Mouse (Mus musculus): ENCODE measurements around the gene Syngr2. TPM values are rescaled to one million over a fixed set of nuclear protein-coding genes. Genes with fewer than 3 reads are reported as not detected.
A peak's percentile ranks its signal among the peaks of the same experiment; 100 is the strongest.
"Not testable (repeated sequence)": the region's sequence is repeated elsewhere in the genome, so short reads cannot be mapped to it uniquely, and the experiment has no call there.

Gene Syngr2
- total RNA-seq, 2 experiments from 2014 or later = 9.3 to 15.8 TPM

DNA sequence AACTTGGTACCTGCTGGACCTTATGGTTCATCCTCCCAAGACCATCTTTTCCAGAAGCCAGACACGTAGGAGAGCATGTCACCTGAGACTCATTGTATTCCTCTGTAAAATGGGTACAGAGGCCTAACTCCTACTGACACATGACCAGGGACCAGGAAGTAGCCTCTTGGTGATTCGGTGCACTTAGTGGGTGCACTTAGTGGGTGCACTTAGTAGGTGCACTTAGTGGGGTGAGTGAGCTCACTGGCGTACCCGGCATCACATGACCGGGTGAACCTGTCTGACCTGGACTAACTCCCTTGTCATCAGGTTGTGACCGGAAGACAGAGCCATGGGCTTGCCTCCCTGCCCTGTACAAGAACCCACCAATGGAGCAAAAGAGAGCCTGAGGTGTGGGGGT is 2.7 kb upstream of the Syngr2 start:
- no peak for DNase-seq (ENCODE audit: low spot score in 2 of 2)

DNA sequence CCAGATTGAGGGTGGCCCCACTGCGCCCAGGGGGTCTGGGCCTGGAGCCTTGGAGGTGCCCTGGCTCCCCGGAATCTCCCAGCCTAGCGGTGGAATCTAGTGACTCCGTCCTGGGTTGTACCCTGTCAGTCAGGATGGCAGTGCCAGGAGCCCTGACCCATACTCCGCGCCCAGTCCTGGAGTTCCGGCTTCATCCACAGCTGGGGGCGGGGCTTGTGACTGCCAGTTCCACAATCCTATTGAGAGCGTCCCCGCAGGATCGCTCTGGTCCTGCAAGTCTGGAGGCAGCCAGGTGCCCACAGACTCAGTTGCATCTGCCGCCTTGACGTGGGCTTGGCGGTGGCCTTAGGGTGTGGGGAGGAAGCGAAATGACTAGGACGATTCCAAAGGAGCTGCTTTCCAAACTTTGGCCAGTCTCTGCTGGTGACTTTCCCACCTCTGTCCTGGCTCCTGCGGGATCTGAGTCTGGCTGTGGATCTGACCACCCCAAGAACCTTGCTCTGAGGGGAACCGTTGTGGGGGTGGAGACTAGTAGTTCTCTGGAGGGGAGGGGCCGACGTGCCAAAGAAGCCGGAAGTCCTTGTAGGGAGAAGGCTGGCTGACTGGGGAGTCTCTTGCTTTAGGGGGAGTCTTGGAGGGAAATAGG is 1.1 kb downstream of the Syngr2 start:
- peak; percentile 66 to 68 for DNase-seq (ENCODE audit: low spot score in 2 of 2)

- no peak for DNase-seq (ENCODE audit: low spot score in 2 of 2)
Observed at GRCm38 (mm10) chr11:117813867-117814266, 4.4 kb downstream of the Syngr2 start.

GRCm38 (mm10) chr11:117814704-117815366 is 5.4 kb downstream of the Syngr2 start:
- DNase-seq (ENCODE audit: low spot score in 2 of 2) = no peak

GRCm38 (mm10) chr11:117815850-117816249 is 6.4 kb downstream of the Syngr2 start:
- DNase-seq (ENCODE audit: low spot score in 2 of 2) = not testable (repeated sequence)

GRCm38 (mm10) chr11:117816389-117816996 is 7.0 kb downstream of the Syngr2 start:
- DNase-seq (ENCODE audit: low spot score in 2 of 2) = no peak

- DNase-seq (ENCODE audit: low spot score in 2 of 2) = no peak
Observed at GRCm38 (mm10) chr11:117819095-117819494, 9.6 kb downstream of the Syngr2 start.

GRCm38 (mm10) chr11:117820173-117820572 is 10.7 kb downstream of the Syngr2 start:
- DNase-seq (ENCODE audit: low spot score in 2 of 2) = no peak

DNA sequence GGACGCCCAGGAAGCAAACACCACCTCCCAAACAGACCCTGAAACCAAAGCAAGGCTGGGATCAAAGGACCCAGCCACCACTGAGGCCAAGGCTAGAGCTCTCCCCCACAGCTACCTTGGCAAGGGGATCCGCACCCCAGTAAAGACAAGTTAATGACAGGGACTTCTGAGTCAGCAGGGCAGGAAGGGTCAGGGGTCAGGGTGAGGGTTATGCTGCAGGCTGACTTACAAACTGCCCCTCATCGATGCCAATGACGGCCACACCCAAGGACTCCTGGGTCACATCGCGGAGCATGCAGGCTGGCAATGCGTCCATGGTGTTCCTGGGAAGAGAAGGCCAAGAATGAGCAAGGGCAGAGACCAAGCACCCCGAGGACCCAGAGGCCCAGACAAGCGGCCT is 12.4 kb downstream of the Syngr2 start:
- DNase-seq (ENCODE audit: low spot score in 2 of 2) = no peak

DNA sequence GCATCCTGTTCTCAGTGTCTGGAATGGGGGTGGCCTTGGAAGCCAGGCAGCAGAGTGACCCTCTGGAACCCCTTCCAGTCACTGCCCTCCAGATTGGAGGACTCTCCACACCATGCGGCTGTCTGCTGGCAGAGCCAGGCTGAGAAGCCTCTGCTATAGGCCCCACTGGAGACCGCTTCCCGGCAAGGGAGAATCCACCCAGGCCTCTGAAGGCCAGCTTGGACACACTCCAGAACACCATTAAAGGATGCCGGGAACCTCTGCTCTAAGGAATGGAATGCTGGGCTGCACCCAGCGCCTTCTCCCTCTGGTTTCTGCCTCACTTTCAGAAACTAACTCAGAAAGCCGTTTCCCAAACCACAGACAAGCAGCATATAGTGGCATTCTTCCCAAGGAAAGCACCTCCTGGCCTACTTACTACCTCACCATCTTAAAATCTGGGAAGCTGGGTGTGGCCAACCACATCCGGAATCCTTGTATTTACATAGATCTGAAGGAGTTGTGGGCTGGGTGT is 13.3 kb downstream of the Syngr2 start:
- no peak for DNase-seq (ENCODE audit: low spot score in 2 of 2)

DNA sequence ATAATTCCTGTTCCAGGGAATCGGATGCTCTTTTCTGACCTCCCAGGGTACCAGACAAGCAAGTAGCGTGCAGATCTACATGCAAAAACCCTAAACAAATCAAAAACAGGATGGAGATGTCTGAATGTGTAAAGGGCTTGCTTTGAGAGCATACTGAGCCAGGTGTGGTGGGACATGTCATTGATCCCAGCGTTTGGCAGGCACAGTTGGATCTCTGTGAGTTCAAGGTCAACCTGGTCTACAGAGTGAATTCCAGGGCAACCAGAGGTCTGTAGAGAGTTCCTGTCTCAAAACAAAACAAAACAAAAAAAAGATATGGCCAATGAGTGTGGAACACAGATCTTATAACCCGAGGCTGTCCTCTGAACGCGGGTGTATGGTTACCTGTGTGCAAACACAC is 13.9 kb downstream of the Syngr2 start:
- no peak for DNase-seq (ENCODE audit: low spot score in 2 of 2)

- DNase-seq (ENCODE audit: low spot score in 2 of 2) = peak; percentile 82 to 85
Observed at GRCm38 (mm10) chr11:117824060-117824969, 14.8 kb downstream of the Syngr2 start.

- peak; percentile 31 to 45 for DNase-seq (ENCODE audit: low spot score in 2 of 2)
Observed at GRCm38 (mm10) chr11:117825333-117826101, 16.0 kb downstream of the Syngr2 start, which contains the start of the genes Afmid and Tk1. TSS of gene Afmid (plus strand) at chr11:117825924. TSS of gene Tk1 (minus strand) at chr11:117826092.

DNA sequence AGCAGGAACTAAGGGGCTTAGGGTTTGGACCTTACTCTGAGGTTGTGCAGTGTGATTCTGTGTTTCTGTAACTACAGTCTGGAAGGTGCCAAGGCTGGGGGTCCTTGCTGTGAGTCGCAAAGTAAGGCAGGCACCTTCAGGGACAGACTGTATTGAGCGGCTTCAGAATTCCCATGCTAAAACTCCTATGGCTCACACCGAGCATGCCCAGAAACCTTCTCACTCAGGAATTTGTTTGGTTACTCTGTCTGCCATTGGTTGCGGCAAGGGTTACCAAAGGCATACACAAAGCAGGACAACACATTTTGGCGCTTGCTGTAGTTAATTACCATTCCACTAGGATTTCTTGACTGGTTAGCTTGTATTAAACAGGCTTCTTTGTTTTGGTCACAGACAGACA is 16.7 kb downstream of the Syngr2 start:
- no peak for DNase-seq (ENCODE audit: low spot score in 2 of 2)

GRCm38 (mm10) chr11:117826916-117827315 is 17.4 kb downstream of the Syngr2 start:
- DNase-seq (ENCODE audit: low spot score in 2 of 2) = no peak

DNA sequence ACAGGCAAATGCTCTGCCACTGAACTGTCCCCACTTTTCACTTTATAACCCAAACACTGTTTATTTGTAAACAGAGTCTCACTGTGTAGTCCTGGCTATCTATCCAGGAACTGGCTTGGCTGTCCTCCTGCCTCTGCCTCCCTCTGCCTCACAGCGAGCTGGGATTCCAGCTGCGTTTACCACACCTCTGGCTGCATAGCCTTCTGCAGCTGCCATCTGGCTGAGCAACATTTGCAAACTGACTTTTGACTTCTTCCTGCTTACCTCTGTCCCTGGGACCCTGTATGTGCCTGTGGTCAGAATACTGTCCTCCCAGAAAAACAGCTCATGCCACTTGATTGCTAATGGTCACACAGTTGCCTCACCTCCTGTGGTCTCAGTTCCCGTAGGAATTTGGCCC is 17.9 kb downstream of the Syngr2 start:
- no peak for DNase-seq (ENCODE audit: low spot score in 2 of 2)

DNA sequence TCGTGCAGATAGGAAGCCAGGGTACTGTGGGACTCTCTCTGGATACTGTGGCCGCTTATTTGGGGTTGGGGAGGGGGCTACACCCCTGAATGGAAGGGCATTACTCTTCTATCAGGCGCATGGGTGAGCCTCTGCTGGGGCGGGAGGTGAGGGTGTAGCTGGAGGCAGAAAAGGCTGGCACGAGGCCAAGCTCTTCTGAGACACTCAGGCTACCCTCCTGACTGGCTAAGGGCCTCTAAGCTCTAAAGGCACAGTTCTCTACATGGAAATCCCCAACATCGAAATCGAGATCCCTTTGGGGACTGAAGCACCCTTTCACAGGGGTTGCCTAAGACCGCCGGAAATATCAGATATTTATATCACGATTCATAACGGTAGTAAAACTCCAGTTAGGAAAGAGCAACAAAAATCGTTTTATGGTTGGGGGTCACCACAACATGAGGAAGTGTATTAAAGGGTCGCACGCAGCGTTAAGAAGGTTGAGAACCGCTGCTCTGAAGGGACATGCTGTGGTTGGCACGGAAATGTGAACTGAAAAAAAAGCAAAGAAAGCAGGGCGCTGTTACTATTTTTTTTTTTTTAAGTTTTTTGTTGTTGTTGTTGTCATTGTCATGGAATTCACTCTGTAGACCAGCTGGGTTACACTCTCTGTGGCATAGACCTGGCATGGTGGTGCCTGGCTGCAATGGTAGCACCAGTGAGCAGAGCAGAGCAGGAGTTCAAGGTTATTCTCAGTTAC is 18.9 kb downstream of the Syngr2 start:
- DNase-seq (ENCODE audit: low spot score in 2 of 2) = no peak

DNA sequence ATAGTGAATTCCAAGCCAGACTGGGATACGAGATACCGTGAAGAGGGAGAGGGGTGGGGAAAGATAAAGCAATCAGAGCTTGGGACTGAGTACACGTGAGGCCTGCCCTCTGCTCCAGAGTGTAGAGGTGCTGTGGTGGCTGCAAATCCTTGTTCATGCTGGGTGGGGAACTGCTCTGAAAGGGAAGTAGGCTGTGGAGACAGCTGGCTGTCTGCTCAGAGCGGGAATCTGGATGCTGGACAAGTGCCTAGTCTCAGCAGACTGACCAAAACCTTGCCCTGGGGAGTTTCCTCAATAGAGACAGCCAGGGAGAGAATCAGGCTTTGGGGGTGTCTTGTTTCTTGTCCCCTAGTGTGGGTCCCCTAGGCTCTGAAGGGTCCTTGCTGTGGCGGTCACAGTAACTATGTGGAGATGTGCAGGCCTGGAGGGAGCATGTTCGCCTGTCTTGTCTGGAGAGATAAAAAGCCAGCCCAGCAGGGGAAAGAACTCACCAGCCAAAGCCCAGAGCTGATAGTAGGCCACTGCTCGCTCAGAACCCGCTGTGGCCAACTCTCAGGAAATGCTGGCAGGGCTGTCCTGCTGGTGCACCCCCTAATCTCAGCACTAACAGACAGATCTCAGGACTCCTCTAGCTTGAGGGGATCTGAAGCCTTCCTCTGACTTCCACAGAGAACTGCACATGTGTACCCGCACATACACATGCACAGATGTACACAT is 19.6 kb downstream of the Syngr2 start:
- no peak for DNase-seq (ENCODE audit: low spot score in 2 of 2)

GRCm38 (mm10) chr11:117829671-117830215 is 20.3 kb downstream of the Syngr2 start:
- DNase-seq (ENCODE audit: low spot score in 2 of 2) = no peak
